Mouse (Mus musculus): ENCODE data around the gene Gm20458.

DNA sequence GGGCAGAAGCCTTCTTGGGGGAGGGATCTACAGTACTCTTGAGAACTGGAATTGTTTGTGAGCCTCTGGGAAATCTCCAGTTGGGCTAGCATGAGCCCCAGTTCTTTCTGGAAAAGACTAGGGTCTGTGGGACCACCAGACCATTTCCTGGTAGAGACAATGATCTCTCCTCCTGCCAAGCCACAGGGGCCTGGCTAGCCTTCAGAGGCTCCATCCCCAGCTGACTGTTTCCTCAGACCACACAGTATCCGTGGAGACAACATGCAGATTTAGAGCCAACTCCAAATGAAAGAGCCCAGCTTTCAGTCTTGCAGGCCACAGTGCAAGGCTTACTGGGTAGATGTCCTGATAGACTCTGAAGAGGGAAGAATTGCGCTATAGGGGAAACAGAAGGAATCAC lies 33.4 kb downstream of the Gm20458 start:
- no peak for TF ChIP-seq CTCF (IDR thresholded peaks at IDR 0.05; ENCODE audit: low read depth)
- no peak for TF ChIP-seq EP300 (IDR thresholded peaks at IDR 0.05; ENCODE audit: low read depth)

Data from liver, postnatal 0 days (tissue).